Mouse (Mus musculus) monocyte, adult 2 months (primary cell): Measurements from ENCODE around the gene Olfr1141.

Source experiments
- DNase-seq, 2 experiments: peaks; one replicate each; pipeline ENCODE4 v3.0.0; 2022; ENCODE audit warnings: low spot score in 2 of 2, low read depth in 1 of 2

Gene Olfr1141

DNA sequence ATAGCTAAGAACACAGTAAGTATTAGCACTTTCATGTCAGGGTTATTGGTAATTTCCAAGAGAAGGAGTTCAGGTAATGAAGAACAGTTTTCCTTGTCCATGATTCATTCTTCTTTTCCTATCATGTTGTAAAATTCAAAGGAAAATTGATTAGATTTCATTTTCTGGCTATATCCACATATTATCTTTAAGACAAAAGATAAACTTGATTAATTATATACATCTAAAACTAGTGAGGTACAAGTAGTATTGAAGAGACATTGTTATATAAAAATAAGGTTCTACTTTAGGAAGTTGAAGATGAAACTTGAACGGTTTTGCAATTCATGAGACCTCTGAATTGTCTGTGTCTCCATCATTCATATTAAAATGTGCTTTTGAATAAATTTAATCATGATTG, at the start of gene Olfr1141:
Olfr1141 (minus strand) TSS at position 101 of the 400 bp plus-strand sequence.
- DNase-seq: no peak

DNA sequence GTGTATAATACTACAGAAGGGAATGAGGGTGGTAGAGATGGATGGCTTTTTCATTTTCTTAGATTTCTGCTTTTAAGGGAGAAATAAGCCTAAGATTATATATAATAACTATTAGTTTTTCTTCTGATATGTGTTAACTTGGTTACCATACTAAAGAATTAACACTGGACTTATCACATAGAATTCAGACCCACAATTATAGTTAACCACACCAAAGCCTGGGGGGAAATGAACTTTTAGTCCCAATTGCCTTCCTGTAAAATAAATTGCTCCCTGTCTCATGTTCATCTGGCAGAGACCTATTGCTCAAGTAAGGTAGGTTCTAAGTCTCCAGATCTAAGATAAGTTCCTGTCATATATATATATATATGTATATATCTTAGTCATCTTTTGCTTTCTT, 46.5 kb upstream of the Olfr1141 start, which contains the start of gene Olfr1143:
Olfr1143 (plus strand) TSS at position 301 of the 400 bp plus-strand sequence.
- no peak for DNase-seq

DNA sequence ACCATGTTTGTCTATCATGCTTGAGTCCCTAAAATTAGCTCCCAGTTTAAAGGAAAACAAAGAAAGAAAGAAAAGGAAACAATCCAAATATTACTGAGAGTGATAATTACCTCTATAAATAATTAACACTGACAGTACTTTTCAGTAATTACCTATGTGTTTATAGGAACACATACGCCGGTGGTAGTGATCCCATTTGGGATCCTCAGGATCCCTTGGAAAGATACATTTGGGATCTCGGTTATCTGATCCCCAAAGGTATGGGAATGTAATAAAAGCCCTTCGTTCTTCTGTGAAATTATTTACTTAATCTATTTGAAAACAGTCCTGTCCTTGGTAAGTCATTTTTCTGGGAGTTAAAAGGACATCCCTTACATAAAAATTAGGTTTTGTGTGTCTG, 25.4 kb upstream of the Olfr1141 start, which contains the start of gene Olfr152:
Olfr152 (plus strand) TSS at position 301 of the 400 bp plus-strand sequence.
- DNase-seq: no peak

DNA sequence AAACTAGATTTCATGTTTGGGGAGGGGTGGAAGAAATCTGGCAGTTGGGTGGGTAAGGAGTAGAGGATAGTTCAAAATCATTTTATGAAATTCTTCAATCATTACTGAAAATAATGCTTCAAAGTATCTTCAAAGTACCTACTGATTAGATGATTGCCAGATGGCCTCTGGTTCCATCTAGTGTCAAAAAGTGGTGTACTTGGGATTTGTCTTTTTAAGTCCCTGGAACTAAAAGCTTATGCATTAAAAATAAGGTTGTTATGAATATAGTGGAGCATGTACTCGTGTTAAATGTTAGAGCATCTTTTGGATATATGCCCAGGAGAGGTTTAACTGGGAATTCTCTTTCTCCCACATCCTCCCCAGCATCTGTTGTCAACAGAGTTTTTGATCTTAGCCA, 22.4 kb upstream of the Olfr1141 start:
- no peak for DNase-seq

DNA sequence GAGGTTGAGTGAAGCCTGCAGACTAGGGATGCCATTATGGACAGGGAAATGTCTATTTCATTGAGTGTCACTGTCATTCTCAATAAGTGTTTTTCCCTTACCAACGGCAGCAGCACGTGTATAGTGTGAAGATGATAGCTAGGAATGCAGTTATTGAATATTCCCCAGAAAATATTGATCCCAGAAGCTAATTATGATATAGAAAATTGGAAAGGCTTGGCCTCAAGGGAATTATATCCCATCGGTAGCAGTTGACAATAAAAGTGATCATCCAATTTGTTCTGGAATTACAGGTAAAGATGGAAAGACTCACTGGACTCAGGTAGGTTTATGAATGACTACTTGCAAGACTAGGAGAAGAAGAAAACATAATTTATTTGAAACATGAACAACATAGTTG, 10.3 kb downstream of the Olfr1141 start, which contains the start of gene Olfr1140:
Olfr1140 (plus strand) TSS at position 301 of the 400 bp plus-strand sequence.
- no peak for DNase-seq

DNA sequence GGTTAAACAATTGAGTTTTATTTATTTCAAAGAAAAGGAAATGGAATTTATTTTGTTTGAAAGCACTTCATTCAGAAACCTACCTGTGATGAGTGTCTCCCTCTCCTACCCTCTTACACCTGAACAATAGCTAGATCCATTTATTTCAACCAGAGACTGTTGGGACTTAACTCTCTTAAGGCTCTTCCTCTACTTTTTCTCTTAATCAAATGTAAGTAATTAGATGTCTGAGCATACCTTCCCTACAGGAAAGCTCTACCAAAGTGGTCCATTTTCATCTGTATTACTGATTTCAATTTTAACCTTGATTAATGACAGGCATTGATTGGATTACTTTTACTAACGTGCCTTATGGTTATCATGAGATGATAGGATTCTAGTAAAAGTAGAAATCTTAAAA, 13.9 kb downstream of the Olfr1141 start, which contains the start of gene Olfr1138:
Olfr1138 (minus strand) TSS at position 101 of the 400 bp plus-strand sequence.
- no peak for DNase-seq

DNA sequence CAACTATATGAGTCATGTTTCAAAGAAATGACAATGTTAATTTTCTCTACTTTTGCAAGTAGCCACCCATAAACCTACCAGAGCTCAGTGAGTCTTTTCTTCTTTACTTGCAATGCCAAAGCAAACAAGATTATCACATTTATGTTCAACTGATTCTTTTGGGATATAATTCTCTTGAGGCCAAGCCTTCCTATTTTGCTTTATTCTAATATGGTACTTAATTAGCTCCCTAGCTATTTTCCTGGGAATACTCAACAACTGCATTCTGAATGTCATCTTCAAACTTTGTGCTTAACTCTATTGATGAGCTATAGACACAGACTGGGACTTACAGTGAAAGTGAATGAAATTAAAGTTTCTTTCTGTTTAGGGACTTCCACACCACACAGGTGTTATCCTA, 40.7 kb downstream of the Olfr1141 start, which contains the start of gene Olfr1137:
Olfr1137 (minus strand) TSS at position 101 of the 400 bp plus-strand sequence.
- no peak for DNase-seq
